Mouse (Mus musculus) liver, adult 2 months (tissue): ENCODE measurements around the gene Rufy1. TPM values are rescaled to one million over a fixed set of nuclear protein-coding genes. Genes with fewer than 3 reads are reported as not detected.

Experiments used
- DNase-seq: peaks from one replicate; pipeline ENCODE4 v3.0.0-alpha.2; 2011; ENCODE audit warnings: low read depth, low spot score; ENCODE audit errors: extremely low read depth
- H3K27ac ChIP-seq: fragments of 200-500 bp; replicated peaks from 2 replicates; pipeline ENCODE4 v1.5.1; 2012; ENCODE audit warnings: low read depth, mild to moderate bottlenecking, control low read depth, inconsistent platforms, low read length; ENCODE audit not compliant: insufficient read depth
- H3K27me3 ChIP-seq: fragments of 200-500 bp; 2 replicates; pipeline ENCODE4 v1.6.1; 2012; ENCODE audit warnings: mild to moderate bottlenecking, moderate library complexity, low read length, inconsistent platforms; ENCODE audit not compliant: control insufficient read depth, insufficient read depth
- H3K36me3 ChIP-seq: fragments of 200-500 bp; 2 replicates; pipeline ENCODE4 v1.6.1; 2012; ENCODE audit warnings: low read length, inconsistent platforms; ENCODE audit not compliant: control insufficient read depth, insufficient read depth
- H3K4me1 ChIP-seq: fragments of 200-500 bp; 2 replicates; pipeline ENCODE4 v1.6.1; 2011; ENCODE audit warnings: low read length; ENCODE audit not compliant: control insufficient read depth, insufficient read depth
- H3K4me3 ChIP-seq: fragments of 200-500 bp; 2 replicates; pipeline ENCODE4 v1.5.1; 2011; ENCODE audit warnings: low read depth, mild to moderate bottlenecking, control low read depth, low read length, moderate library complexity; ENCODE audit not compliant: insufficient read depth
- H3K79me2 ChIP-seq: fragments of 200-500 bp; 2 replicates; pipeline ENCODE4 v1.6.1; 2012; ENCODE audit warnings: inconsistent platforms, mild to moderate bottlenecking, low read length, moderate library complexity; ENCODE audit not compliant: control insufficient read depth, insufficient read depth
- H3K9ac ChIP-seq: fragments of 200-500 bp; 2 replicates; pipeline ENCODE4 v1.6.1; 2012; ENCODE audit warnings: low read depth, mild to moderate bottlenecking, control low read depth, inconsistent platforms, low read length
- CTCF ChIP-seq: fragments of 200-500 bp; IDR thresholded peaks from 2 replicates; pipeline ENCODE4 v1.5.1; 2011; ENCODE audit warnings: low read depth, low read length, control low read depth
- POLR2A ChIP-seq: fragments of 200-500 bp; IDR thresholded peaks from 2 replicates; pipeline ENCODE4 v1.6.1; 2011; ENCODE audit warnings: low read length, control low read depth; ENCODE audit not compliant: insufficient read depth; ENCODE audit errors: extremely low read depth
- WGBS: fragments of 180-500 bp; shearing (Covaris S2); methylation state at CpG from one replicate; pipeline ENCODE4 v1.1.7; 2018; 5-methylcytosine and 5-hydroxymethylcytosine counted together
- polyA plus RNA-seq: library from polyadenylated mRNA; depleted of rRNA; stranded (reverse); fragments of >200 nt; gene quantifications from 2 replicates; pipeline ENCODE4 v1.2.3, GENCODE M21; 2012
- total RNA-seq: library from RNA; depleted of rRNA; stranded (reverse); fragments of >200 nt; gene quantifications from 2 replicates; pipeline ENCODE4 v1.2.3, GENCODE M21; 2014

Rufy1 gene
- total and polyA plus RNA-seq, 2 experiments, result 8.1 to 10.6 TPM

GRCm38 (mm10) chr11:50358950-50359861 is 71.7 kb downstream of the Rufy1 start:
- H3K27ac ChIP-seq, result no peak overlapping the region
- no peaks in the 10 kb centered on the region for H3K27me3 ChIP-seq
- H3K79me2 ChIP-seq, result no peaks in the 10 kb centered on the region
- peak overlapping the region; percentile 82 for H3K4me3 ChIP-seq
- 5% methylated on average over 74 of the region's 74 CpGs for WGBS
- DNase-seq, result no peak
- no peaks in the 10 kb centered on the region for H3K36me3 ChIP-seq
- peak overlapping the region; percentile 82 for H3K9ac ChIP-seq
- TF ChIP-seq POLR2A (no peak), CTCF (no peak)
- H3K4me1 ChIP-seq, result peaks cover 8% of the 10 kb centered on the region

- H3K9ac ChIP-seq, result no peak overlapping the region
- peak overlapping the region; percentile 38 for H3K27ac ChIP-seq
- WGBS, result 24% methylated on average over 1 of the region's 1 CpGs
- no peak overlapping the region for H3K4me3 ChIP-seq
- peak; percentile 52 for DNase-seq
- TF ChIP-seq CTCF (no peak), POLR2A (no peak)
- no peaks in the 10 kb centered on the region for H3K79me2 ChIP-seq
- H3K36me3 ChIP-seq, result no peaks in the 10 kb centered on the region
- H3K27me3 ChIP-seq, result no peaks in the 10 kb centered on the region
- peaks cover 8% of the 10 kb centered on the region for H3K4me1 ChIP-seq
Observed at GRCm38 (mm10) chr11:50355395-50355794, 75.5 kb downstream of the Rufy1 start.

- H3K9ac ChIP-seq, result no peak overlapping the region
- DNase-seq, result peak; percentile 90
- H3K27me3 ChIP-seq, result no peaks in the 10 kb centered on the region
- no peak overlapping the region for H3K4me3 ChIP-seq
- peak overlapping the region; percentile 38 for H3K27ac ChIP-seq
- no peaks in the 10 kb centered on the region for H3K79me2 ChIP-seq
- H3K4me1 ChIP-seq, result peaks cover 8% of the 10 kb centered on the region
- WGBS, result 19% methylated on average over 3 of the region's 3 CpGs
- TF ChIP-seq POLR2A, result no peak
- no peak for TF ChIP-seq CTCF
- no peaks in the 10 kb centered on the region for H3K36me3 ChIP-seq
Observed at GRCm38 (mm10) chr11:50354851-50355250, 76.1 kb downstream of the Rufy1 start.

DNA sequence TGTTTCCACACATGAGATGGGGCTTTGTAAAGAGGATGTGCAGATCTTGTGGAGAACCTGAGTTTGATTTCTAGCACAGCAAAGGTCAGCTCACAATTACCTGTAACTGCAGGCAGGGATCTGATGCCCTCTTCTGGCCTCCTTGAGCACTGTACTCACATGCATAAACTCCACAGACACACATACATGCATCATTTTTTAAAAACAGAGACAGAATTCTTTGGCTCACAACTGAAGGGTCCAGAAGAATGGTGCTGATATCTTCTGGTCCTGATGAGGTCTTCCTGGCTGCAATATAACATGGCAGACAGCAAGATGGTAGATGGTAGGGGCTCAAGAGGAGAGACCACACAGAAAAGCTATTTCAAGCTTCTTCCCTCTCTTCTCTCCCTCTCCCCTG is 76.8 kb downstream of the Rufy1 start, which contains the start of gene Cby3:
Gene Cby3 (plus strand): TSS at position 301 of the 400 bp plus-strand sequence.
- H3K27me3 ChIP-seq, result no peaks in the 10 kb centered on the region
- no peaks in the 10 kb centered on the region for H3K36me3 ChIP-seq
- H3K79me2 ChIP-seq, result no peaks in the 10 kb centered on the region
- no peak within 1 kb of the TSS for H3K4me3 ChIP-seq
- H3K9ac ChIP-seq, result no peak within 1 kb of the TSS
- no peak for DNase-seq
- H3K4me1 ChIP-seq, result peaks cover 6% of the 10 kb centered on the region
- H3K27ac ChIP-seq, result peak within 1 kb of the TSS; percentile 42
- TF ChIP-seq POLR2A (no peak), CTCF (no peak)

- peaks cover 6% of the 10 kb centered on the region for H3K4me1 ChIP-seq
- H3K27me3 ChIP-seq, result no peaks in the 10 kb centered on the region
- H3K4me3 ChIP-seq, result no peak overlapping the region
- DNase-seq, result no peak
- H3K9ac ChIP-seq, result no peak overlapping the region
- TF ChIP-seq CTCF, result no peak
- TF ChIP-seq POLR2A, result no peak
- WGBS, result 83% methylated on average over 2 of the region's 2 CpGs
- no peaks in the 10 kb centered on the region for H3K36me3 ChIP-seq
- H3K27ac ChIP-seq, result no peak overlapping the region
- H3K79me2 ChIP-seq, result no peaks in the 10 kb centered on the region
Observed at GRCm38 (mm10) chr11:50352177-50352576, 78.7 kb downstream of the Rufy1 start.
